Mouse (Mus musculus) heart, adult 2 months (tissue): ENCODE results near the gene Maff. TPM values are rescaled to one million over a fixed set of nuclear protein-coding genes. Genes with fewer than 3 reads are reported as not detected.
A peak's percentile ranks its signal among the peaks of the same experiment; 100 is the strongest.

Experiments
- DNase-seq, 2 experiments: peaks; one replicate each; pipeline ENCODE4 v3.0.0; 2021
- H3K27ac ChIP-seq: fragments of 200-600 bp; 2 replicates; pipeline ENCODE4 v1.8.1; 2022
- H3K27me3 ChIP-seq: fragments of 200-500 bp; 2 replicates; pipeline ENCODE4 v1.6.1; 2012; ENCODE audit warnings: mild to moderate bottlenecking, low read length, inconsistent platforms, mixed read lengths; ENCODE audit not compliant: control insufficient read depth, insufficient read depth
- H3K36me3 ChIP-seq: fragments of 200-500 bp; 2 replicates; pipeline ENCODE4 v1.6.1; 2012; ENCODE audit warnings: low read length, inconsistent platforms; ENCODE audit not compliant: control insufficient read depth, insufficient read depth
- H3K4me1 ChIP-seq: fragments of 200-500 bp; 2 replicates; pipeline ENCODE4 v1.6.1; 2011; ENCODE audit warnings: low read length; ENCODE audit not compliant: control insufficient read depth, insufficient read depth
- H3K4me3 ChIP-seq: fragments of 200-600 bp; 2 replicates; pipeline ENCODE4 v1.8.1; 2022
- H3K79me2 ChIP-seq: fragments of 200-500 bp; replicated peaks from 2 replicates; pipeline ENCODE4 v1.6.1; 2012; ENCODE audit warnings: mild to moderate bottlenecking, inconsistent platforms, low read length, moderate library complexity, mixed read lengths; ENCODE audit not compliant: control insufficient read depth, insufficient read depth
- H3K9ac ChIP-seq: fragments of 200-500 bp; 2 replicates; pipeline ENCODE4 v1.6.1; 2012; ENCODE audit warnings: low read depth, mild to moderate bottlenecking, control low read depth, inconsistent platforms, low read length, mixed read lengths
- CTCF ChIP-seq: fragments of 200-600 bp; IDR thresholded peaks from 2 replicates; pipeline ENCODE4 v1.8.1; 2022; ENCODE audit warnings: antibody characterized with exemption, mild to moderate bottlenecking, moderate library complexity
- EP300 ChIP-seq: fragments of 200-500 bp; IDR thresholded peaks from 2 replicates; pipeline ENCODE4 v1.6.1; 2011; ENCODE audit warnings: low read depth, low read length, control low read depth; ENCODE audit not compliant: insufficient read depth
- POLR2A ChIP-seq: fragments of 200-500 bp; IDR thresholded peaks from 2 replicates; pipeline ENCODE4 v1.6.1; 2011; ENCODE audit warnings: mild to moderate bottlenecking, low read depth, low read length, control low read depth; ENCODE audit not compliant: insufficient read depth
- WGBS: fragments of 180-500 bp; shearing (Covaris S2); methylation state at CpG from one replicate; pipeline ENCODE4 v1.1.7; 2018; 5-methylcytosine and 5-hydroxymethylcytosine counted together
- intact Hi-C: fragments of 180-260 bp; cut with DNase I; formaldehyde crosslinking; loops from one replicate; pipeline ENCODE4 v1.15.1; 2025
- polyA plus RNA-seq: library from polyadenylated mRNA; depleted of rRNA; stranded (reverse); fragments of >200 nt; gene quantifications from 2 replicates; pipeline ENCODE4 v1.2.3, GENCODE M21; 2012
- total RNA-seq, 2 experiments: library from RNA; stranded (reverse); gene quantifications; 2 replicates each; pipeline ENCODE4 v1.2.3; 2021

Gene Maff
- total and polyA plus RNA-seq, 3 experiments = 4.3 to 13.7 (median 9.3) TPM

DNA sequence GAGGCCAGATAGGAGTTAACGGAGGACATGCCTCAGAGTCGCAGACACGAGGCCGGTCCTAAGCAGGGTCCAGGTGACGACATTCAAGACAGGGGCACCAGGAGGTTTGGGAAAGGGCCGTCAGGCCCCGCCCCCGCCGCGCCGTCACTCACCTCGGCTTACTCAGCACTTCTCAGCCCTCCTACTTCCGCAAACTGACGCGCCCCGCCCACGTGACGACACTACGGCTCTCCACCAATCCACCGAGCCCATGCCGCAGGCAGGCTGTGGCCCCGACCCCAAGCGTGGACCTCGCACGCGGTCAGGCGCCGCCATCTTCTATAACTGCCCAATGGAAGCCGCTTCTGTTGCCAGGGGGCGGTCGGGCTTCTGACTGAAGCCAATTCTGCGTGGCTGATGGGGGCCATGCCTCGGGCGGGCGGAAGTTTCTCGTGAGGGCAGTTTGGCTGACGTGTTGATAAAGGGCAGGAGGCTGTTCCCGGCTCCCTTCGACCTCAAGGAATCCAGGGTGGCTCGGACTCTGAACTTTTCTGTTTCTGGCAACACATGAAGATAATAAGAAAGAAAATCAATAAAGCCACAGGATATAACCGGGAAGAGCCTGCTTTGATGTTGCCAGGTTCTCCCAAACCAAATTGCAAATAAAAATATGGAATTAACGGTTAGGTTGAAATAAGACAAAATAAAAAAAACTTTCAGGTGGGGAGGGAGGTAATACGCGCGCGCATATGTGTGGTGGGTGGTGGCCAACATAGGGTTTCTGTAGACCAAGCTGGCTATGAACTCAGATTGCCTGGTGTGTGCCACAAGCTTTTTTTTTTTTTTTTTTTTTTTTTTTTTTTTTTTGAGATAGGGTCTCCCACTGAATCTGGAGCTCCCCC is 18.1 kb upstream of the Maff start, which contains the start of gene Pla2g6:
Pla2g6 (minus strand) TSS at position 333 of the 881 bp plus-strand sequence.
- Histone ChIP-seq H3K27me3 (no peaks in the 10 kb centered on the region), H3K79me2 (no peaks in the 10 kb centered on the region), H3K9ac (peak within 1 kb of the TSS; percentile 64), H3K36me3 (no peaks in the 10 kb centered on the region), H3K27ac (peak within 1 kb of the TSS; percentile 95), H3K4me1 (peaks cover 15% of the 10 kb centered on the region), H3K4me3 (peak within 1 kb of the TSS; percentile 45)
- peak; percentile 97 to 99 for DNase-seq
- intact Hi-C loops = loop anchor here (2.0 to 5.0 kb wide), 4 partner anchors 19 to 86 kb away; partner anchors contain the start of gene Maff
- TF ChIP-seq EP300 = peak; percentile 80; the same call in 1 of the 2 replicates
- TF ChIP-seq CTCF = no peak
- TF ChIP-seq POLR2A = peak; percentile 83
- 5% methylated on average over 46 of the region's 46 CpGs for WGBS

DNA sequence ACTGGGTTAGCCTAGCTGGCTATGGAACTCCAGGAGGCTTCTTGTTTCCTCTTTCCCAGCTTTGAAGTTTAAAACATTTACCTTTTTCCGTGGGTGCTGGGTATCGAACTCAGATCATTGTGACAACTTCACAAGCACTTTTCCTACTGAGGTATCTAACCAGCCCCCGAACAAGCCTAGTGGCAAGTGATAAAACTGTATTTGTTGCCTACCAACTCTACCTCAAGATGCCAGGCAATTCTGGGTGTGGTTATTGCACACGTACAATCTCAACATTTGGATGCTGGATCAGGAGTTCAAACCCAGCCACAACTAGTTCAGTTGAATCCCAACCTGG is 17.5 kb upstream of the Maff start:
- intact Hi-C loops = loop anchor here (2.0 to 5.0 kb wide), 4 partner anchors 18 to 87 kb away; partner anchors contain the start of gene Maff
- DNase-seq = no peak

DNA sequence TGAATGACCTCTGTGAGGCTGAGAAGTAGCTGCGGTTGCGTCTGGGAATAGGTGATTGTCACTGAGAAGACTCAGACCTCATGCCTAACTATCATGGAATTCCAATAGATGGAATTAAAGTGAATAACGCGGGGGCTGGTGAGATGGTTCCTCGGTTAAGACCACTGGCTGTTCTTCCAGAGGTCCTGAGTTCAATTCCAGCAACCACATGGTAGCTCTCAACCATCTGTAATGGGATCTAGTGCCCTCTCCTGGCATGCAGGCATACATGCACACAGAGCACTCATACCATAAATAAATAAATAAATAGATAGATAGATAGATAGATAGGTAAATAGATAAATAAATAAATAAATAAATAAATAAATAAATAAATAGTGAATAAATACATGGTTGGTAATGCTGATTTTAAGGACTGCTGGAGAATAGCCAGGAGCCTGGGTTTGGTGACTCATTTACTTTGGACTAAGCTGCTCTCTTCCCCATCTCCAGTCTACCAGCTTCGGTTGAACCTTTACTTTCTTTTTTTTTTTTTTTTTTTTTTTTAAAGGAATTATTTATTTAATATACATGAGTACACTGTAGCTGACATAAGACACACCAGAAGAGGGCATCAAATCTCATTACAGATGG is 17.0 kb upstream of the Maff start:
- TF ChIP-seq POLR2A (no peak), CTCF (peak; percentile 33), EP300 (no peak)
- WGBS = 96% methylated on average over 6 of the region's 6 CpGs

More for the DNA sequence above, 17.5 kb upstream of the Maff start:
- Histone ChIP-seq H3K4me1 (peaks cover 14% of the 10 kb centered on the region), H3K9ac (no peak overlapping the region), H3K79me2 (no peaks in the 10 kb centered on the region), H3K4me3 (no peak overlapping the region), H3K36me3 (no peaks in the 10 kb centered on the region), H3K27ac (no peak overlapping the region), H3K27me3 (no peaks in the 10 kb centered on the region)
- WGBS = 91% methylated on average over 4 of the region's 4 CpGs
- TF ChIP-seq POLR2A (no peak), CTCF (no peak), EP300 (no peak)

DNA sequence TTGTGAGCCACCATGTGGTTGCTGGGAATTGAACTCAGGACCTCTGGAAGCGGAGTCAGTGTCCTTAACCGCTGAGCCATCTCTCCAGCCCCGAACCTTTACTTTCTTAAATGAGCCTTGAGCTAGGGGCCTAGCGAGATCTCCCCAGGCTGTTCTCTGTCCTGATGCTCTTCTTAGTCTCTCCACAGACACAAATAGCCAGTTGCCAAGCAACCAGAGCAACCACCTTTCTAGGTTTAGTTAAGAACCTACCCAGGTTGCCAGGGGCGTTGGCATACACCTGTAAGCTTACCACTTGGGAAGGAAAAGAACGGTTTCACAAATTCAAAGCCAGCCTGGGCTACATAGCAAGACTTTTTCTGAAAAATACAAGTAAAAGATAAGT is 16.4 kb upstream of the Maff start:
- no peaks in the 10 kb centered on the region for H3K27me3 ChIP-seq
- H3K9ac ChIP-seq = no peak overlapping the region
- no peaks in the 10 kb centered on the region for H3K36me3 ChIP-seq
- DNase-seq = no peak
- intact Hi-C loops = loop anchor here (2.0 to 5.0 kb wide), 4 partner anchors 17 to 88 kb away; partner anchors contain the start of gene Maff
- H3K27ac ChIP-seq = no peak overlapping the region
- 92% methylated on average over 6 of the region's 6 CpGs for WGBS
- no peak for TF ChIP-seq EP300
- no peak for TF ChIP-seq CTCF
- no peak for TF ChIP-seq POLR2A
- no peaks in the 10 kb centered on the region for H3K79me2 ChIP-seq
- no peak overlapping the region for H3K4me3 ChIP-seq
- peaks cover 10% of the 10 kb centered on the region for H3K4me1 ChIP-seq

More for the DNA sequence above, 17.0 kb upstream of the Maff start:
- peaks cover 11% of the 10 kb centered on the region for H3K4me1 ChIP-seq
- no peak overlapping the region for H3K9ac ChIP-seq
- no peak overlapping the region for H3K4me3 ChIP-seq
- no peak for DNase-seq
- H3K27me3 ChIP-seq = no peaks in the 10 kb centered on the region
- no peaks in the 10 kb centered on the region for H3K79me2 ChIP-seq
- no peaks in the 10 kb centered on the region for H3K36me3 ChIP-seq
- intact Hi-C loops = loop anchor here (2.0 to 5.0 kb wide), 4 partner anchors 17 to 87 kb away; partner anchors contain the start of gene Maff
- H3K27ac ChIP-seq = no peak overlapping the region

DNA sequence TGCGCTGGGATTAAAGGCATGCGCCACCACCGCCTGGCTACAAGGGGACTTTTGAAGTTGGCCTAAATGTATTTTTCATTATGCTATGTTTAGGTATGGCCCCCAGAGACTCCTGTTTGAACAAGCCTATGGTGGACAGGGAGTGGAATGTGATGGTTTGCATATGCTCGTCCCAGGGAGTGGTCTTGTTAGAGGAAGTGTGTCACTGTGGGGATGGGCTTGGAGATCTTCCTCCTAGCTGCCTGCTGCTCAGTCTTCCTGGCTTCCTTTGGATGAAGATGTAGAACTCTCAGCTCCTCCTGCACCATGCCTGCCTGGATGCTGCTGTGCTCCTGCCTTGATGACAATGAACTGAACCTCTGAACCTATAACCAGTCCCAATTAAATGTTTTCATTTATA is 15.9 kb upstream of the Maff start:
- H3K79me2 ChIP-seq = no peaks in the 10 kb centered on the region
- H3K27me3 ChIP-seq = no peaks in the 10 kb centered on the region
- intact Hi-C loops = no loop called here
- no peak overlapping the region for H3K4me3 ChIP-seq
- H3K9ac ChIP-seq = no peak overlapping the region
- 64% methylated on average over 4 of the region's 4 CpGs for WGBS
- H3K36me3 ChIP-seq = no peaks in the 10 kb centered on the region
- no peak overlapping the region for H3K27ac ChIP-seq
- peaks cover 10% of the 10 kb centered on the region for H3K4me1 ChIP-seq
- TF ChIP-seq POLR2A (no peak), EP300 (no peak), CTCF (no peak)
- DNase-seq = no peak

DNA sequence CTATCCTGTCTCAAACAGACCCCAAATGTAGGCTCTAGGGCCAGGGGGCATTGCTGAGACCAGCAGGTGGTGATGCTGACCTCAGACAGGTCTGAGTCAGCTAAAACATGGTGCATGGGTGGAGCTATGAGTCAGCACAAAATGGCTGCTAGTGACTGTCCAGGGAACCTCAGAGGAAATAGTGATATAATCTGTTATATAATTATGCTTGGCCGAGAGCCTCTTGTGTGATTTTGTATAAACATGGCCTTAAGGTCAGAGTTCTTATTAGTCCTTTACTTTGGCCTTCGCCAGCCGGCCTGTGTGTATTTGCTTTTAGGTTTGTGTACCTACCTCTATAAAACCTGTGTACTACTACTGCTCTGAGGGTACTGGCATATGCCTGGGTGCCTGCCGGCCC is 13.0 kb upstream of the Maff start:
- Histone ChIP-seq H3K27me3 (no peaks in the 10 kb centered on the region), H3K9ac (no peak overlapping the region), H3K4me1 (peaks cover 2% of the 10 kb centered on the region; the same call in 1 of the 2 replicates), H3K36me3 (no peaks in the 10 kb centered on the region), H3K4me3 (no peak overlapping the region), H3K79me2 (no peaks in the 10 kb centered on the region), H3K27ac (no peak overlapping the region)
- 49% methylated on average over 4 of the region's 4 CpGs for WGBS
- DNase-seq = no peak
- intact Hi-C loops = no loop called here
- TF ChIP-seq POLR2A = no peak
- TF ChIP-seq CTCF = no peak
- no peak for TF ChIP-seq EP300
